Mouse (Mus musculus) granulocyte monocyte progenitor cell, adult 5-6 weeks (primary cell): Measurements from ENCODE around the gene Mroh2a. TPM values are rescaled to one million over a fixed set of nuclear protein-coding genes. Genes with fewer than 3 reads are reported as not detected.
A peak's percentile ranks its signal among the peaks of the same experiment; 100 is the strongest.

Experiments used
- ATAC-seq: replicated peaks from 2 replicates; pipeline ENCODE4 v1.8.0; 2016; ENCODE audit warnings: mild to moderate bottlenecking, moderate TSS enrichment, inconsistent platforms; ENCODE audit not compliant: poor library complexity, severe bottlenecking
- total RNA-seq, 2 experiments: library from RNA; stranded (forward) in 1 of 2; stranded (reverse) in 1 of 2; fragments of 200-712, 200-1000 nt in 1 of 2; fragments of >200 nt in 1 of 2; fragmentation: Nextera tagmentation in 1 of 2; gene quantifications; 2 replicates each; pipeline ENCODE4 v1.2.3; 2014 to 2017

Mroh2a gene
- 0.34 TPM in 1 of 2 replicates, not detected in the other for total RNA-seq (2014; fragmentation: Nextera tagmentation)
- 0.10 and 0.13 TPM in 2 replicates for total RNA-seq (2017)

DNA sequence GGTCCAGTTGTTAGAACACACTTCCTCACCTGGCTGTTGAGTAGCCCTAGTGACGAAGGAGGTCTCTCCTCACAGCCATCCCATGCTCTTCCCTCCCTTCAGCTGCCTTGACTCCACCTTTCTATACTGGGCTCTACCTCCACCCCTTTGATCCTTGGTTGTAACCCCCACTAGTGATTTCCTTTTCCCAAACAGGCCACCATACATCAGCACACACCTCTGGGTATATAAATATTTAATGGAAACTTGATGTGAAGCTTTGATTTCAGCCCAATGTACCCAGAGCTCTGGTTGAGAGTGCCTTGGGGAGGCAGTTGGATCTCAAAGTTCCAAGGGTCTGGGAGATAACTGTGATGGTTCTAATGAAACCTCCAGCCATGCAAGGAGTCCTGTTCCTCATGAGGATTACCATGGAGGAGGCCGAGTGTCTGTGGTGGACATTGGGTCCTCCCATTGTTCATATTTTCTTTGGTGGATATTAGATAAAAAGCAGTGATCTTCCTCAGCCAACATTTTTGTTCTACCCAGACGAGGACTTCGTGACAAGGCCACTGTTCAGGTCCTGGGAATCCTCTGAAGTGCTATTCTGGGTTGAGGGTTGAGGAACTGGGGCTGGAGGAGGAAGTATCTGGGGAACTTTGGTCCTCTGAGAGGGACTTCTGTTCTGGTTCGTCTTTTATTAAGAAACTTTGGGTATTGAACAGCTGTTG is at the start of gene Mroh2a:
Gene Mroh2a, plus strand, starts transcription at position 317 of the 710 bp plus-strand sequence.
- ATAC-seq: peak; percentile 56

DNA sequence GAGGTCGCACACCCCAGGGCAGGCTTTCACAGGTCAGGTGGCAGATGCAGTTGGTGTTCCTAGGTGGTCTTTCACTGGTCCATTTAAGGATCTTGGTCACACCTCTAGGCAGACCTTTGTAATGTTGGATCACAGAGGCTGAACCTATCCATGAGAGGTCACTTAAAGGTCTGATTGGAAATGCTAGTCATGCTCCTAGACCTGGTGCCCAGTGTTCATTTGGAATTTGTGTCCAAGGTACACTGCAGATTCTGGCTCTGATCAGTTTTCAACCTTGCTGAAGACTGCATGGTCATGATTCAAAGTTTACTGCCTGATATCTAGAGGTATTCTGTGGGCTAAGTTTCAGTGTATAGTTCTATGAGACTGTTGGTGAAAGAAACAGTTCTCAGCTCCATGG is 47.1 kb upstream of the Mroh2a start:
- ATAC-seq: no peak

DNA sequence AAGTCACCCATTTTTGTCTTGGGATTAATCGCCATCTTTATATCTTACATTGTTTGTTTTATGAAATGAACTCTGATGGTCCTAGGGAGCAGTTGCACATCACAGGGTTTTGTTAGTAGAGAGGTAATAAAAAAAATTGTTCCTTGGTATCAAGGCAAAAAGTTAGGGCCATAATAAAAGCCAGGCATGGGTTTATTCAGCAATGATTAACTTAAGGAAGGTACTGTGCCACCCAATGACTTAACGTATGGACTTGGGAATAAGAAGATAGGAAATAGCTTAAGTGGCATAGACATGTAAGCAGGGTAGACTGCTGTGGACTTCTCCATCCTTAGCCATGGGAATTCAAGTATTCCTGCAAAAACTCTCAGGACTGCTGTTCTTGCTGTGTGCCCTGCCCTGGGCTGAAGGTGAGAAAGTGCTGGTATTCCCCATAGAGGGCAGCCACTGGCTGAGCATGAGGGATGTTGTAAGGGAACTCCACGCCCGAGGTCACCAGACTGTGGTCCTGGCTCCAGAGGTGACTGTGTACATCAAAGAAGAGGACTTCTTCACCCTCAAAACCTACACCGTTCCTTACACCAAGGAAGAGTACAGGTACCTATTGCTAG is 40.4 kb upstream of the Mroh2a start:
- ATAC-seq: no peak

DNA sequence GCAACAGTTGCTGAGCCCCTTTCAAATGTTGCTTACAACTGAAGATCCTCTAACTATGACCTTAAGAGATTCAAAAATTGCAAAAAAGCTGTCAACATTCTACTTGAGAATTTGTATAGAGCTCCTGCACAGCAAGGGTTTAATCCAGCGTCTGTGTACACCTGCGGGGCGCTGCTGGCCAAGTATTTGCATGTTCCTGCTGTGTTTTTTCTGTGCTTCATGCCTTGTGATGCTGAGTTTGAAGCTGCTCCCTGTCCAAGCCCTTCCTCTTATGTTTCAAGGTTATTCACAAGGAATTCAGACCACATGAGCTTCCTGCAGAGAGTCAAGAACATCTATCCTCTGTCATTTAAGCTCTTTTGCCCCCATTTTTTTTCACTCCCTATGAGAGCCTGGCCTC is 34.6 kb upstream of the Mroh2a start:
- ATAC-seq: no peak

DNA sequence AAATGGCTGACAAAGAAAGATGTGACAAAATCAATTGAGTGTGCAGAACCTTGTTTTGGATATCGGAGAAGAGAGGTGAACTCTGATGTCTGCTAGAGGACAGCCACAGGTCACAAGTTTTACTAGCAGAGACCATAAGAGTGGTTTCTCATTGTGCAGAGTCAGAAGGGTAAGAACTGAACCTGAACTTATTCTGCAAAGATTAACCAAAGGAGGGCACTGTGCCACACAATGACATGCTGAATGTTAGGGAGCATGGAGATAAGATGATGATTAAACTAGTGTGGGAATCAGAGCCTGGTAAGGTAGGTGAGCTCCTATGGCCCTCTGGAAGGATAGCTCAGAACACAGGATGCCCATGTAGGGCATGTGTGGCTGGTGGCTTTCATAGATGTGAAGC is 31.1 kb upstream of the Mroh2a start:
- ATAC-seq: no peak

DNA sequence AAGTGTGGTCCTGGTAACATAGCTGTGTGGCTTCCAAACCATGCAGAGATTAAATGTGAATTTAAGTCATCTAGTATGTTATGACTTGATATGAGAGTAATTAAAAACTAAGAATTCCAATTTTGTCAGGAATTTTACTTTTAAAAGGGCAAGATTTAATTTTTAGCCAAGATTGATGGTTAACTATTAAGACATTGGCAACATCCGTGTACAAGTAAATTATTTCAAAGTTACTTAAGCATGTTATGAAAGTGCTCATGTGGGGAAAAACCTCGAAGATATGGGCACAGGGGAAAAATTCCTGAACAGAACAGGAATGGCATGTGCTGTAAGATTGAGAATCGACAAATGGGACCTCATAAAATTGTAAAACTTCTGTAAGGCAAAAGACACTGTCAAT is 29.3 kb upstream of the Mroh2a start:
- ATAC-seq: no peak

DNA sequence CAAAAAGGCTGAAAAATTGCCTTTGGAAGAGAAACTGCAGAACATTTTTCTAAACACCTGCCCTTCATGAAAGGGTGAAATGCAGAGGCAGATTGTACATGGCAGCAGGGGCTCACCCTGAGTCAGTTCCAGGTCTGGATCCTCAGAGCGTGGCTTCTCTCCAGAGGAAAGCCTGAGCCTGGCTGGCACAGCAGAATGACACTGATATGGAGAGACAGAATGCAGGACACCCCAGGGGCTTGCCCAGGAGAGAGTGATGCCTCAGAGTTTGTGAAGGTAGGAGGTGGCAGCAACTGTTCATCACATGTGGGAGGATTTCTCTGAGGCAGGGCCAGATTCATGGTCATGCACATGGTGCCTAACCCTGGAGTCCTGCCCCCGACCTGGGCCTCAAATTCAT is 26.8 kb upstream of the Mroh2a start:
- ATAC-seq: no peak

DNA sequence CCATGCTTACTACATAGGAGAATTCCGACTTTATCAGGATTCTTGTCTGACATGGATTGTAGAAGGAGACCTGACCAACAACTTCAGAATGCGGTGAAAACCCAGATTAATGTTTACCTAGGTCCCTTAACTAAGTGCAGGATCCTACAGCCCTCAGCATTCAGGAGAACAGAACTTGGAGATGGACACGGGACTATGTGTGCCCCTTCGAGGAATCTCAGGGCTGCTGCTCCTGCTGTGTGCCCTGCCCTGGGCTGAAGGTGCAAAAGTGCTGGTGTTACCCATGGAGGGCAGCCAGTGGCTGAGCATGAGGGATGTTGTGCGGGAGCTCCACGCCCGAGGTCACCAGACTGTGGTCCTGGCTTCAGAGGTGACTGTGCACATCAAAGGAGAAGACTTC is 26.3 kb upstream of the Mroh2a start, which contains the start of gene Ugt1a2:
Gene Ugt1a2, plus strand, starts transcription at position 146 of the 400 bp plus-strand sequence.
- ATAC-seq: no peak

DNA sequence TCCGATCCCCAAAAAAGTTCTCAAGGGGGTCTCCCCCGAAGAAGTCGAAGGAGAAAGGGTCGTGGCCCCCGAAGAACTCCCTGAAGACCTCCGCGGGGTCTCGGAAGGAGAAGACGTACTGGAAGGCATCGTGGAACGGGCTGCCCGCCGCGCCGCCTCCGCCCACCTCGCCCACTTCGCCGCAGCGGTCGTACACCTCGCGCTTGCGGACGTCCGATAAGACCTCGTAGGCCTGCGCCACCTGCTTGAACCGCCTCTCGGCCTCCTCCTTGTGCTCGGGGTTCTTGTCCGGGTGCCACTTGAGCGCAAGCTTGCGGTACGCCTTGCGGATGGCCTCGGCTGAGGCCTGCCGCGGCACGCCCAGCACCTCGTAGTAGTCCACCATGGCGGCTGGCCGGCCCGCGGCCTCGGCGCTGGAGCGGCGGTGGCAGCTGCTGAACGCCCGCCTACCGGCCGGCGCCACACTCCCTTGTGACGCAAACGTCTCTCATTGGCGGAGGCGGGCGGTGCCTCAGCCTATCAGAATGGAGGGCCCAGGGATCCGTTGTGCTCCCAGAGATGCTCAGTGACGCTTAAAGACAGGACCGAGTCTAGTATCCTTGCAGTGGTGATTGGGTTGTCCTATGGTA is 21.4 kb upstream of the Mroh2a start, which contains the start of gene Dnajb3:
Gene Dnajb3, minus strand, starts transcription at position 489 of the 629 bp plus-strand sequence.
- peak; percentile 79 for ATAC-seq

DNA sequence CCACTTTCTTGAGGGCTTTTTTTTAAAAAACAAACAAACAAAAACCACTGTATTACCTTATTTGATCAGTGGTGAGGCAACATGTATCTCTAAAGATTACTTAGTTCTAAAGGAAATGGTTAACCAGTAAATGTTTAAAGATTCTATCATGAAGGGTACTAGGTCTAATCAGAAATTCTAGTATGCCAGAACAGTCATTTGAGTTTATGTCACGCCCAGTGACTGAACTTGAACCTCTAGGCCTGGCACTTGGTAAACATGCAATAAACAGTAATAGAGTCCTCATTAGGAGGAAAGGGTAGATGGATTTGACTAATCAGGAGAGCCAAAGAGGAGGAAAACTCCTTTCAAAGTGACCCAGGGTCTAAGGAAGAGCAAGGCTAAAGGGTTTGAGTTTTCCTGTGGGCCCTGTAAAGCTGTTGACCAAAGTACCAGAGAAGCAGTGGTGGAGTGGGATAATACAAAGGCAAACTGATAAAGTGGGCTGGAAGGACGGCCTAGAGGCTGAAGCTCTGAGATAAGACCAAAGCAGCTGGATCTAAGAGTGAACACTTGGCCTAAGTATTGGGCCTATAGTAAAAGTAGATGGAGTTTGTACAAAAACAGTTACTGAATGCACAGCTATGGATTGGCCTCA is 19.8 kb upstream of the Mroh2a start:
- no peak for ATAC-seq

DNA sequence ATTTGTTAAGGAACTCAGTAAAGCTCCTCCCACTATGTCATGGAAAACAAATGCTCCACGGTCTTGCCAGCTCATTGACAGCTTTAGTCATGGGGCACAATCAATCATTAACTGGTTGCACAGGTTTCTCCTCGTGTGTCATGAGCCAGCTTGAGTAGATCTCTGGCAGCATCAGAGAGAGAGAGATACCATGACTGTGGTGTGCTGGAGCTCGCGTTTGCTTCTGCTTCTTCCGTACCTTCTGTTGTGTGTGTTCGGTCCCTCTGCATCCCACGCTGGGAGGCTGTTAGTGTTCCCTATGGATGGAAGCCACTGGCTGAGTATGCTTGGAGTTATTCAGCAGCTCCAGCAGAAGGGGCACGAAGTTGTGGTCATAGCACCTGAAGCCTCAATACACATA is 15.0 kb upstream of the Mroh2a start, which contains the start of gene Ugt1a1:
Gene Ugt1a1, plus strand, starts transcription at position 148 of the 400 bp plus-strand sequence.
- 0 out of 2 replicates have a peak, but pooled peaks have one; percentile 5 for ATAC-seq

DNA sequence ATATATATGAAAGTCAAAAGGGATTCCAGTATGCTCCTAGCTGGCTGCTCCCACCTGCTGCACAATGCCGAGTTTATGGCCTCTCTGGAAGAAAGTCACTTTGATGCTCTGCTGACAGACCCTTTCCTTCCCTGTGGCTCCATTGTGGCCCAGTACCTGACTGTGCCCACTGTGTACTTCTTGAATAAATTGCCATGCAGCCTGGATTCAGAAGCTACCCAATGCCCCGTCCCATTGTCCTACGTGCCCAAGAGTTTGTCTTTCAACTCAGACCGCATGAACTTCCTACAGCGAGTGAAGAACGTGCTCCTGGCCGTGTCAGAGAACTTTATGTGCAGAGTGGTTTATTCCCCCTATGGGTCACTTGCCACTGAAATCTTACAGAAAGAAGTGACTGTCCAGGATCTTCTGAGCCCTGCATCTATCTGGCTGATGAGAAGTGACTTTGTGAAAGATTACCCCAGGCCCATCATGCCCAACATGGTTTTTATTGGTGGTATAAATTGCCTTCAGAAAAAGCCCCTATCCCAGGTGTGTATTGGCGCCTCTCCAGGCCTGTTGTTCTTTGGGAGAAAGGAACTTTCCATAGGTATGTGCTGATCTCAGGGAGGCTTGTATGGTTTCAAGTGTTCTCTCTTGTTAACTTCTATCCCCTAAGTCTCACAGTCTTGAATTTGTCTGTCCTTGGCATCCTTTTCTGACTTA is 14.3 kb upstream of the Mroh2a start:
- ATAC-seq: 0 out of 2 replicates have a peak, but pooled peaks have one; percentile 6

DNA sequence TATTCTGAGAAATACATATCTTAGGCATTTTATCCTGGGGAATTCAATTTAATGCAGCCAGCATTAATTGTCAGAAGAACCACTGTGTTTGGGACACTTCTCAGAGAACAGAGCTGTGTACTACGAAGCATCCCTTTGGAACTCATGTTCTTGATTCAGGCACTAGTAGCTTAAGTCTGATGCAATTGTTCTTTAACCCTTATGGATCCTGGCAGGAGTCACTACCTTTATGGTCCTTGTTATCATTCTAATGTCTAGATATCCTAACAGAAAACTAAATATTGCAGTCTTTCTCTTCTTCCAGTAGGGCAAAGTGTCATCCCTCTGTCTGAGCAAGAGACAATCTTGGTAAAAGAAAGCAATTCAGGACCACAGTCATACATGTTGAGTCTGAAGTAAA is 13.7 kb upstream of the Mroh2a start:
- ATAC-seq: no peak

DNA sequence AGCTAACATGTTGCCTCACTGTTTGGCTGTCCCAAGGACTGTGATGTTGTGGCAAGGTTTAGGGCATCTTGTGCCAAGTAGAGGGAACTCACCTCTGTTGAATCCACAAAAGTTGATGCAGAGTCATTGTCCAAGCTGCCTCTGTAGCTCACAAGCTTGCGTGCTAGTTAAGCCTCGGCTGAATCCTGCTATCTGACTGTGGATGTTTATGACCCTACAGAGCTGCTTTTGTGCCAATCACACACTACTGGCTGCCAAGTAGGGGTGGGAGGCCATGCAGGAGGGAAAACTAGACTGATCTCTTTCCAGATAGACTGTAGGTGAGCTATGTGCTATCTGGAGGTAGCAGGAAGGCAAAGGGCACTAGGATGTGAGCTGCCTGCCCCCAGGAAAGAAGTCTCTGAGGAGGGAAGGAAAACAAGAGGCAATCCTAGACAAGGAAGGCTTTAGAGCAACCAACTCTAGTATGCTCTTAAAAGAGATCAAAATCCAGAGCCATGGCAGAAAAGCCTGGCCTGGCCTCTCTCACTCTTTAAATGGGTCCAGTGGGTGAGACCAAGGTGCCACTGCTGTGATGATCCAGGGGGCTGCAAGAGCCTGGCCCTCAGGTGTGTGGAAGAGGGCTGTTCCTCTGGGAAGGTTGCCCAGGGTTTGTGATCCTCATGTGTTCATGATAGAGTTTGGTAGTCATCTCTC is 12.9 kb upstream of the Mroh2a start:
- ATAC-seq: peak; percentile 10; the same call in 1 of the 2 replicates

DNA sequence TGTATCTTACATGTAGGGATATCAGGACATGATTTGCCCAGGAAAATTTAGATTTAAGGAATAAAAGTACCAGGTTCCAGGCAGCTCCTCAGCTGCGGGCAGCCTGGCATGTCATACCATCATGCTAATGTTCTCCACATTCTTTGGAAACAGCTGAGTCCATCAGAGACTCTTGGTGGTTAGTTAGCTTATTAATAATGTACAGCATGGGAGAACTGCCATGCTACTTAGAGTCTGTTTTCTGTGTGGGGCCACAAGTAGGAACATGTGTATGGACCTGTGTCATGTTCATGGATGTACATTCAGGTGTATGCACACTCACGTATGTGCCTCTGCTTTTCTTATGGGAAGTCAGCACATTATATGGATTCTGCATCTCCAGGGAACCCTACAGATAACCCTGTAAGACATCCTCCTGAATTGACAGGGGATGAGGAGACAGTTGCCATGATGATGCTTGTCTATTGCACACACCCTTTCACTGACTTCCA is 12.3 kb upstream of the Mroh2a start:
- ATAC-seq: no peak

DNA sequence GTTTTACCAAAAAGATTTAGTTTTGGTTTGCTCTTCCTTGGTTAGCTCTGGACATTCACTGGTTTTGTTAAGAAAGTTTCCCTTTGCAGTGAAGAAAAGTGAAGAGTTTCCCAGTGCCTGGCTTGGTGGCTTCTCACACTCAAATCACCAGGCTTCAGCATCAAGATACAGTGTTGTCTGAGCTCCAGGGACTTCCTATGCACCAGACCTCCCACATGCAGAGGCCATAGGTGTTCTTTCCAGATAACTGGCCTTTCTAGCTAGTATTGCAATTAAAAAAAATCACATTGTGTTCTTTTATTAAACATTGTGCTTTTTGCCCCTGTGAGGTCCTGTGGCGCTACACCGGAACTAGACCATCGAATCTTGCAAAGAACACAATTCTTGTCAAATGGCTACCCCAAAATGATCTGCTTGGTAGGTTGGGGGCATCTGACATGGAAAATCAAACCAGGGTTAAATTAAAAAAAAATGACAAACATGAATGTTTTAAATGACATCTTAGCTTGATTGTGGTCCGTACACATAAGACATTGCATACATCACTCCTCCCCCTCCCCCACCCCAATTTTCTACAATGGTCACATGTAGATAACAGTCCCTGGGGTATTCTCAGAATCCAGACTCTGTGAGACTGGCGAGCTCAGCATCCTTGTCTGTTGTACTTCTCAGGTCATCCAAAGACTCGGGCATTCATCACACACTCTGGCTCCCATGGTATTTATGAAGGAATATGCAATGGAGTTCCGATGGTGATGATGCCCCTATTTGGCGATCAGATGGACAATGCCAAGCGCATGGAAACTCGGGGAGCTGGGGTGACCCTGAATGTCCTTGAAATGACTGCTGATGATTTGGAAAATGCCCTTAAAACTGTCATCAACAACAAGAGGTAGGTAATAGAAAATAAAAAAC is 11.1 kb upstream of the Mroh2a start:
- ATAC-seq: no peak

DNA sequence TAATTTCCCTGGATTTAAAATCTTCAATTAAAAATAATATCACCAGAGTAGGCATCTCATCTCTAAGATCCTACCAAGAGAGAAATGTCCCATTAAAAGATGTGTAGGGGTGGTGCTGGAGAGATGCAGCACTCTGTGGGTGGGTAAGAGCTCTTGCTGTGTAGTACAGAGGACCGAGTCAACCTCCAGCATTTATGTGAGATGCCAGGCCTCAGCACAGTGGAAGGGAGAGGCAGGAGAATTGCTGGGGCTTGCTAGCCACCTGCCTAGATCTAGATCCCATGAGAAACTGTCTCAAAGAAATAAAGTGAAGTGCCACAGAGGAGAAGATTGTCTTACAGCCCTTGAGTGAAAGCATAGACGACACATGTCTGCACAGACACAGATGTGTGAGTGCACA is 10.2 kb upstream of the Mroh2a start:
- ATAC-seq: no peak

DNA sequence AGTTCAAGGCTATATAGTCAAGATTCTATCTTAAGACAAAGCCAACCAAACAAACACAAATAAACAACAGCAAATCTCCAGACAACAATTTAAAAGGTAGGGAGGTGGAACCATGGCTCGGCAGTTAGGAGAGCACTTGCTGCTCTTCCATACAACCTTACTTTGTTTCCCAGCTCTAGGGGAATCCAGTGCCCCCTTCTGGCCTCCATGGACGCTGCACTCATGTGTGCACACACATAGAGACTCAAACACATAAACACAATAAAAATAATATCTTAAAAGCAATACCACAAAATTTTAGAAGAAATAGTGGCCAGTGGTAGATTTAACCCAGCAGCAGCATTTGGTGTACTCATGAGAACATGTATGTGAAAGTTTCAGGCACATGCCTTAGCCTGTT is 9.6 kb upstream of the Mroh2a start:
- no peak for ATAC-seq
